In the genomic region with DNA sequence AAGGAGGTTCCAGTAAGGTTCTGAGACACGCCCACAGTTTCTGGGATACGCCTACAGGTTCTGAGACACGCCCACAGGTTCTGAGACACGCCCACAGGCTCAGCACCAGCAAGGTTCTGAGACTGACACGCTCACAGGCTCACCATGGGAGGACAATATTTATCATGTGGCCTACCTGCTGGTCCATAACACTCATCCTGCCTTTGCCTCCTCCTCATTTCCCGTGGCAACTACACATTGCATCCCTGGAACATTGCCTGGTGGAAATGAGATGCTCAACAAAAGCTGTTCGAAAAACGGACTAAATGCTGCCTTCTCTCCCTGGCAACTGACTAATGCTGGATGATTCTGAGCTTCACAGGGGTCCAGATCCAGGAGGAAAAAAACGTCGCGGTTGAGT, we compare ENCODE assay signal across 9 mouse cellular contexts.
DNase-seq lines count a peak whose midpoint lies in the region; ATAC-seq and TF ChIP-seq lines count a peak whose summit lies in the region.
"Had no signal": no experiment of that assay in that cellular context is flagged by ENCODE, and none has a peak within 500 bp of the region (broad histone marks: within the 10 kb centered on the region; RNA-seq: fewer than 3 reads in every experiment).

No protein-coding gene starts in this region.

- no peak overlapping the region for H3K9ac ChIP-seq in hindbrain, embryonic 15.5 days
- no peak overlapping the region for H3K9ac ChIP-seq in stomach, postnatal 0 days (ENCODE audit: low read length)
- H3K9ac ChIP-seq in liver, postnatal 0 days (replicated peaks) = no peak overlapping the region

- no peak overlapping the region for H3K4me3 ChIP-seq in hindbrain, embryonic 15.5 days
- no peak overlapping the region for H3K4me3 ChIP-seq in hindbrain, embryonic 10.5 days
- no peak overlapping the region for H3K4me3 ChIP-seq in layer of hippocampus, adult 2 months
- no peak overlapping the region for H3K4me3 ChIP-seq in stomach, postnatal 0 days (ENCODE audit: low read depth, low read length)
- no peak overlapping the region for H3K4me3 ChIP-seq in liver, postnatal 0 days (ENCODE audit: low read depth, low read length)

- no peak overlapping the region for H3K27ac ChIP-seq in hindbrain, embryonic 15.5 days (replicated peaks)
- H3K27ac ChIP-seq in hindbrain, embryonic 10.5 days = no peak overlapping the region
- H3K27ac ChIP-seq in layer of hippocampus, adult 2 months = peak overlapping the region; percentile 37; the same call in 1 of the 2 replicates
- no peak overlapping the region for H3K27ac ChIP-seq in stomach, postnatal 0 days (replicated peaks)
- no peak overlapping the region for H3K27ac ChIP-seq in liver, postnatal 0 days (ENCODE audit: low read depth)

- no peaks in the 10 kb centered on the region for H3K36me3 ChIP-seq in hindbrain, embryonic 15.5 days
- no peaks in the 10 kb centered on the region for H3K36me3 ChIP-seq in hindbrain, embryonic 10.5 days
- no peaks in the 10 kb centered on the region for H3K36me3 ChIP-seq in stomach, postnatal 0 days (ENCODE audit: control insufficient read depth, insufficient read depth, low read length)
- no peaks in the 10 kb centered on the region for H3K36me3 ChIP-seq in liver, postnatal 0 days (replicated peaks; ENCODE audit: insufficient read depth, low read length)

- H3K4me1 ChIP-seq in hindbrain, embryonic 15.5 days (replicated peaks) = no peaks in the 10 kb centered on the region
- no peaks in the 10 kb centered on the region for H3K4me1 ChIP-seq in hindbrain, embryonic 10.5 days (replicated peaks)
- no peaks in the 10 kb centered on the region for H3K4me1 ChIP-seq in stomach, postnatal 0 days (replicated peaks; ENCODE audit: control insufficient read depth, insufficient read depth)
- no peaks in the 10 kb centered on the region for H3K4me1 ChIP-seq in liver, postnatal 0 days (ENCODE audit: insufficient read depth)

- TF ChIP-seq CTCF in layer of hippocampus, adult 2 months (conservative IDR thresholded peaks at IDR 0.05) = no peak
- no peak for TF ChIP-seq CTCF in stomach, postnatal 0 days (IDR thresholded peaks at IDR 0.05; ENCODE audit: low read depth)
- TF ChIP-seq CTCF in liver, postnatal 0 days (IDR thresholded peaks at IDR 0.05; ENCODE audit: low read depth) = no peak

- H3K9me3 ChIP-seq in hindbrain, embryonic 15.5 days = no peaks in the 10 kb centered on the region
- no peaks in the 10 kb centered on the region for H3K9me3 ChIP-seq in hindbrain, embryonic 10.5 days
- no peaks in the 10 kb centered on the region for H3K9me3 ChIP-seq in stomach, postnatal 0 days (ENCODE audit: control insufficient read depth, low read length)
- no peaks in the 10 kb centered on the region for H3K9me3 ChIP-seq in liver, postnatal 0 days (ENCODE audit: low read length)

- H3K27me3 ChIP-seq in hindbrain, embryonic 15.5 days = no peaks in the 10 kb centered on the region
- H3K27me3 ChIP-seq in hindbrain, embryonic 10.5 days (ENCODE audit: insufficient read depth, poor library complexity, severe bottlenecking) = no peaks in the 10 kb centered on the region
- H3K27me3 ChIP-seq in stomach, postnatal 0 days (ENCODE audit: control insufficient read depth, insufficient read depth, low read length) = no peaks in the 10 kb centered on the region
- no peaks in the 10 kb centered on the region for H3K27me3 ChIP-seq in liver, postnatal 0 days (ENCODE audit: insufficient read depth, low read length)

- H3K4me2 ChIP-seq in hindbrain, embryonic 15.5 days = no peak overlapping the region
- H3K4me2 ChIP-seq in stomach, postnatal 0 days (replicated peaks; ENCODE audit: low read depth) = no peak overlapping the region
- no peak overlapping the region for H3K4me2 ChIP-seq in liver, postnatal 0 days (ENCODE audit: low read depth, low read length)

- no peak for DNase-seq in hindbrain, embryonic 10.5 days (ENCODE audit: low spot score)
- peak; percentile 30 for DNase-seq in cerebellum, adult 8-10 months
- peak; percentile 71 to 83 for DNase-seq in layer of hippocampus, adult 2 months (ENCODE audit: low spot score in 2 of 2)
- peak; percentile 64 to 84 for DNase-seq in right cerebral cortex, postnatal 10 days (ENCODE audit: low spot score in 2 of 2)
- no peak for DNase-seq in stomach, postnatal 0 days (ENCODE audit: low spot score)
- DNase-seq in liver, postnatal 0 days = no peak
- no peak for DNase-seq in urinary bladder, postnatal 25 days (ENCODE audit: low spot score)

- 49% methylated on average over 11 of the region's 11 CpGs for WGBS in hindbrain, embryonic 15.5 days
- 59% methylated on average over 11 of the region's 11 CpGs for WGBS in hindbrain, embryonic 10.5 days
- WGBS in stomach, postnatal 0 days = 66% methylated on average over 11 of the region's 11 CpGs
- 53% methylated on average over 11 of the region's 11 CpGs for WGBS in liver, postnatal 0 days (ENCODE audit: insufficient replicate concordance)

- no peak for TF ChIP-seq EP300 in stomach, postnatal 0 days (optimal IDR thresholded peaks at IDR 0.05)
- no peak for TF ChIP-seq EP300 in liver, postnatal 0 days (IDR thresholded peaks at IDR 0.05; ENCODE audit: low read depth)

- peak; percentile 65 for ATAC-seq in hindbrain, embryonic 15.5 days (ENCODE audit: low FRiP score, low read depth)
- ATAC-seq in stomach, postnatal 0 days (ENCODE audit: low FRiP score, low TSS enrichment) = no peak
- no peak for ATAC-seq in liver, postnatal 0 days
- ATAC-seq: lung, postnatal 0 days had no signal

Comparison
In these comparisons a context has a peak if more than half of its experiments do, and no peak if none do; other contexts are left out.
1. DNase-seq: peak in cerebellum, adult 8-10 months (single experiment), layer of hippocampus, adult 2 months (2 of 2) and right cerebral cortex, postnatal 10 days (2 of 2); none in hindbrain, embryonic 10.5 days (single experiment), stomach, postnatal 0 days (single experiment), liver, postnatal 0 days (single experiment) and urinary bladder, postnatal 25 days (single experiment).